Mouse (Mus musculus) c-Kit-positive CD71-negative TER-119-negative erythroid progenitor cells, embryonic 14.5 days (primary cell): ENCODE data around the gene Irak2.

ENCODE experiments used
- DNase-seq: peaks from one replicate; pipeline ENCODE4 v3.0.0-alpha.2; 2013; ENCODE audit warnings: low read depth

The Irak2 gene

GRCm38 (mm10) chr6:113638302-113639040, at the start of gene Irak2:
Gene Irak2 (plus strand): TSS chr6:113638467.
- peak; percentile 86 for DNase-seq

DNA sequence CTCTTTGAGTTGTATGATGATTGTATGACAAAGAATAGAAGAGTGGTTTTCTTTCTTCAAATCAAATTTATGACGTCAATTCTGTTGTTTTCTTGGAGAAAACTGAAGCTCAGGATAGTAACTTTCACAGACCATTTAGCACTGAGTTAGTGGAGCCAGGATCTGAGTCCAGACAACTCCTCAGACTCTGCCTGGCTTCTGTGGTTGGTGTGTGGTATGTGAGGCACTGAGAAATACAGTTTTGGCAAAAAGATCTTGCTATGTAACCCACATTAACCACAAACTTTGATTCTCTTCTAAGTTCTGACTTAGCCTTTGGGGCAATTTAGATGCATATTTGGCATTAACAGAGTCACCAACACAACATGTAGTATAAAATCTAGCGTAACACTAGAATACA, 45.6 kb upstream of the Irak2 start:
- DNase-seq: no peak

GRCm38 (mm10) chr6:113597945-113598344, 40.3 kb upstream of the Irak2 start:
- no peak for DNase-seq

DNA sequence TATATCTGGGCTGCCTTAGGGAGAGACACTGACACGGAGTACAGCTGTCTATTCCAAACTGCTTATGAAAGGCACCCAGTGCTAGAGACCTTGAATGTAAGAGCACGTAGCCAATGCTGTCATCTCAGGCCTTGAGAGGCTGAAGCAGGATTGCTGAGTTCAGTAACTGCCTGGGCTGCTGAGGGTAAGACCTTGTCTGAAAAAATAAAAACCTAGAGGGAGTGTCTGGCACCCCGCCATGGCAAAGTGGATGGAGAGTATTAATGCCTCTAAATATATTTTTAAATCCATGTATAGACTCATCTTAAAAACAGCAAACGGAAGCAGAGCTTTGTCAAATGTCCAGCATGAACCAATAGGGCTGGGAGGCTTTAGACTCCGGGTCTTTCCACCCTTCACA, 38.4 kb upstream of the Irak2 start:
- DNase-seq: no peak

GRCm38 (mm10) chr6:113600543-113601139, 37.6 kb upstream of the Irak2 start, which contains the start of gene Fancd2os:
Gene Fancd2os (minus strand): TSS chr6:113600715.
- no peak for DNase-seq

DNA sequence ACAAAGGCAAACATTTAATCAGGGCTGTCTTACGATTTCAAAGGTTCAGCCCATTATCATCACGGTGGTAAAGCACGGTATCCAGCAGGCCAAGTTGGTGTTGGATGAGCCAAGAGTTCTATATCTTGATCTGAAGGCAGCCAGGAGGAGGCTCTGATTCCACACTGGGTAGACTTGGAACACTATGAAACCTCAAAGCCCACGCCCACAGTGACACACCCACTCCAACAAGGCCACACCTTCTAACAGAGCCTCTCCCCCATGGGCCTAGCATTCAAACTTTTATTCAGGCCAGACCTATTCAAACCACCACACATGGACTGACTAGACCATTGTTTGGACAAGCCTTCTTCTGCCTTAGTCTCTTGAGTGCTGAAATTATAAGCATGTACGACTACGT, 35.4 kb upstream of the Irak2 start:
- DNase-seq: no peak

GRCm38 (mm10) chr6:113603993-113604392, 34.3 kb upstream of the Irak2 start:
- DNase-seq: no peak

GRCm38 (mm10) chr6:113604432-113605223, 33.6 kb upstream of the Irak2 start, which contains the start of gene Brk1:
Gene Brk1 (plus strand): TSS chr6:113604772.
- DNase-seq: peak; percentile 62

- DNase-seq: no peak
Measured at GRCm38 (mm10) chr6:113605224-113605545, 33.1 kb upstream of the Irak2 start.

DNA sequence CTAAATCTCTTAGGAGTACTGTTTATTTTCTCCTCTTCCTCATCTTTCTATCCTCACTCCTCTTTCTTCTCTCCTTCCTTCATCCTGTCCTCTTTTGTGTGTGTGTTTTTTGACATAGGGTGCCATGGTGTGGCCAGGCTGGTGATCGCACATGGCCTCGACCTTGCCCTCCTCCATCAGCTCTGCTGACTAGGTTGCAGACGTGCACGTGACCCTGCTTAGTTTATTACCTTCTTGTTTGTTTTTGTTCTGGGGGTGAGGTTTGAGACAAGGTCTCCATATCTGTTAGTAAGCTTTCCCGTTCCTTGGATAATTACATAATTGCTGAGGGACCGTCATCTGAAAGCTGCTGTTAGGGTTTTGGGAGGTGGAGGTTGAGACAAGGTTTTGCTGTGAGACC, 29.4 kb upstream of the Irak2 start:
- DNase-seq: no peak

DNA sequence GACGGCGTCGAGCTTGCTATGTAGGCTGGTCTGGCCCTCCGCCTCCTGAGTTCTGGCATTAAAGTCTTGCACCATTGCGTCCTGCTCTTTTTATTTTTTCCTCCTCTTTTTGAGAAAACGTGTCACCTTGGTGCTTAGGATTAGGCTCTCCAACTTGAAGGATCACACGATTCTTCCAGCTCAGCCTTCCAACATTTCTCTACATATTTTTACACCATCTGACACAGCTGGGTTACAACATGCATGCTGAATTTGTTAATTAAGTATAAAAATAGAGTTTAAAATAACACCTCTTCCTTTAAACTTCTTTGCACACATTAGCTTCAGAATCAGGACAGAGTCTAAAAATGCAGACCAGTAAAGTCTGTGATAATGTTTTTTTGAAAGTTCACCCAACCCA, 29.0 kb upstream of the Irak2 start:
- DNase-seq: no peak

GRCm38 (mm10) chr6:113612258-113612969, 25.9 kb upstream of the Irak2 start:
- DNase-seq: no peak

DNA sequence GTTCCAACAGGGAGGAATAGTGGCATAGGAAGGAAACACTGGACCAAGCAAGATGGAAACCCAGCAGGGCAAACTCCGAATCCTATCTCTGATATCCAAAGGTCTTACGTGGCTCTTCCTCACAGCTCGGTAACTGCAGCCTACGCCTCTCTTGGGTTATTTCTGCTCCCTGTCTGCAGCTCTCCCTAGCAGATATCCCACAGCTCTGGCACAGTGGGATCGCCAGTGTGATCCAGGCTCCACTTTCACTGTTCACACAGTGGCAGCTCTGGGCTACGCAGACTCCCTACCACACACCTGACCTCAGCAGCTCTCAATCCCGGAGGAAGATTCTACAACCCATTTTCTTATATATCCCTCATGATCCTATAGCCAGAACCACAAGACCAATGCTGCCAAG, 24.1 kb upstream of the Irak2 start:
- DNase-seq: no peak

DNA sequence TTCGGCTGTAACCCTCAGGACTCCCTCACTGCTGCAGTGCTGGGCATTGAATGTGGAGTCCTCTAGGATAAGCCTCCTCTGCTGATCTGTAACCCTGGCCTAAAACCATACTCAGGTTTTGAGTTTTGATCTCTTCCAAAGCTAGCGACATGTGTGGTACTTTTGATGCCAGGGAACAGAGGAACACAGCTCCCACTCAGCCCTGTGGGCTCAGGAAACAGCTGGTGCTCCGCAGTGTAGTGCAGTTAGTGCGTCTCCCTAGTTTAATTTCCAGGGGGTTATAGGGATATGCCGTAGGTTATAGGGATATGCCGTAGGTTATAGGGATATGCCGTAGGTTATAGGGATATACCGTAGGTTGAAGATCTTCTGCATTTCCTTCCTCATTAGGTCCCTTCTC, 23.3 kb upstream of the Irak2 start:
- no peak for DNase-seq

GRCm38 (mm10) chr6:113615489-113615888, 22.8 kb upstream of the Irak2 start:
- DNase-seq: no peak

GRCm38 (mm10) chr6:113623386-113623785, 14.9 kb upstream of the Irak2 start:
- DNase-seq: no peak

- peak; percentile 56 for DNase-seq
Measured at GRCm38 (mm10) chr6:113623941-113624751, 14.1 kb upstream of the Irak2 start, which contains the start of gene Vhl. Gene Vhl (plus strand): TSS chr6:113623959.

DNA sequence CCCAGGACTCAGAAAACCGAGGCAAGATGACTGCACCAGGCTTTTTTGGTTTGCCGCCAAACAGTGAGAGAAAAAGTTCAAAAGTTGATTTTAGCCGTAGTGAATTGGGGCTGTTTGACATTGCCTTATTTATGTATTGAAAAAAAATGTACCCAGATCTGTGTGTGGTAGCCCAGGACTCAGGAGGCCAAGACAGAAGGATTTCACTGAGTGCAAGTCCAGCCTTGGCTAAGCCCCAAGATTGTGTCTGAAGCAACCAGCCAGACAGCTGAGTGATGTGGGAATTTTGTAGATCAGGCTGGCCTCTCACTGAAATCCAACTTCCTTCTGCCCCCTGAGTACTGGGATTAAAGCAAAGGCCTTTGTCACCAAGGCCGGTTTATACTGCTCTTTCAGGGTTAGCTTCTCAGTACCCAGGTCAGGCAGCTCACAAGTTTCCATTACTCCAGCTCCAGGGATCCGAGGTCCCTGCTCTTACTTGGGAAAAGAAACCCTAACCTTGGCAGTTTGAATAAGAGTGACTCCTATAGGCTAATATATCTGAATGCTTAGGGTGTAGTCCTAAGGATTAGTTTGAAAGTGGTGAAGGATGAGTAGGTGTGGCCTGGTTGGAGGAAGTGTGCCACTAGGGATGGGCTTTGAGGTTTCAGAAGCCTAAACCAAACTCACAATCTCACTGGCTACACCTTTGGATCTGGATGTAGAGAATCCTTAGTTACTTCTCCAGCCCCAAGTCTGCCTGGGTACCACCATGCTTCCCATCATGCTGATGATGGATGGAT, 13.1 kb upstream of the Irak2 start:
- no peak for DNase-seq

- no peak for DNase-seq
Measured at GRCm38 (mm10) chr6:113630322-113630721, 7.9 kb upstream of the Irak2 start.

GRCm38 (mm10) chr6:113632863-113633262, 5.4 kb upstream of the Irak2 start:
- no peak for DNase-seq

DNA sequence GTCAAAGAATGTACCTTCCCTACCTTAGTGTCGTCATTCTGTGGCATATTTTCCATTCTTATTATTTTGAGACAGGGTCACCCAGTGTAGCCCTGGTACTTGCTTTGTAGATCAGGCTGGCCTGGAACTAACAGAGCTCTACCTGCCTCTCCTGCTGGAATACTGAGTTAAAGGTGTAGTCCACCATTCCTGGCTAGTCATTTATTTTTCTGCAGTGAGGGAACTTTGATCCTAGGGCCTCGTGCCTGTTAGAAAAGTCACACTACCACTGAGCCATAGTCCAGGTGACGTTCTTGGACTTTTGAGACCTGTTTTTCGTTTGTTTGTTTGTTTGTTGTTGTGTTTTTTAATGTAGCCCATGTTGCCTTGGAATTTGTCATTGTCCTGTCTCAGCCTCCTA, 934 bp downstream of the Irak2 start:
- DNase-seq: no peak
